Mouse (Mus musculus): Measurements from ENCODE around the gene Gcm1. TPM values are rescaled to one million over a fixed set of nuclear protein-coding genes. Genes with fewer than 3 reads are reported as not detected.

Gene Gcm1
- not detected in 2 replicates for polyA plus RNA-seq (2012; ENCODE audit: insufficient read depth, insufficient read length, low replicate concordance, missing spikeins)

DNA sequence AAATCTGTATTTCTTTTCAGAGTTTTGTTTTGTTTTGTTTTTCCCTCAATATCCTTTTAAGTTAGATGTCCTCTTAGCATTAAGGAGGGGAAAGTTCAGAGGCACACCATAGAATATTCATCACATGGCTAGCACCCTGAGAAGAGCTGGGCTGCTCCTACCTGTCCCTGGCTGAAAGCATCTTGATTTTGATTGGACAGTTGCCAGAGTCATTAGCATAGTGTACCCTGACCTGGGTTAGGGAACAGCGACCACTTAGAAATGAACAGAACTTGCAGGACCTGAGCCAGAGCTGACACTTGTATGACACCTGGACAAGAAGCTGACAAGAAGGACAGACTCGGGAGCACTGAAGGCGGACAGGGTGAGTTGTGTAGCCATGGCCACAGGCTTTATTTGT is at the start of gene Gcm1:
Gene Gcm1, plus strand, starts transcription at position 248 of the 400 bp plus-strand sequence.
- Histone ChIP-seq H3K4me3 (ENCODE audit: insufficient read depth, low read depth, low read length) (no peak within 1 kb of the TSS), H3K4me1 (ENCODE audit: control insufficient read depth, insufficient read depth, low read length) (no peaks in the 10 kb centered on the region), H3K27ac (ENCODE audit: insufficient read depth, low read depth, low read length) (no peak within 1 kb of the TSS)
- TF ChIP-seq CTCF (IDR thresholded peaks at IDR 0.05; ENCODE audit: insufficient read depth, low read depth, low read length), result no peak
- no peak for TF ChIP-seq POLR2A (IDR thresholded peaks at IDR 0.05; ENCODE audit: insufficient read depth, low read depth, low read length)
- WGBS, result 75% methylated on average over 3 of the region's 3 CpGs

DNA sequence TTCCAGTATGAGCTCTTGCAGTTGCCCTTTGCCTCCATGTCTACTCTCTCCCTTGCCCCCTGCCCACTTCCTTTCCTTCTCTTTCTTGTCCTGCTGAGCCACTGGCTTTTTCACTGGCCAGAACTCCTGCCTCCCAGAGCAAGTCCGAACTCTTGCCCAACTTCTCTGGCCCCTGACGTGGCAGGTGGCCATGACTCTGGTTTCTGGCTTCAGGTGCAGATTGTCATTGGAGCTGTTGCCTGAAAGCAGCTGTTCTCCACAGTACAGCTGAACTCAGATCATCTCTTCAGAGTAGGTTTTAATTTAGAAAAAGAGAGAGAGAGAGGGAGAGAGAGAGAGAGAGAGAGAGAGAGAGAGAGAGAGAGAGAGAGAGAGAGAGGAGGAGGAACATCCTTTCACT is 48.4 kb upstream of the Gcm1 start:
- peaks cover 6% of the 10 kb centered on the region for H3K4me1 ChIP-seq (ENCODE audit: control insufficient read depth, insufficient read depth, low read length)
- no peak overlapping the region for H3K27ac ChIP-seq (ENCODE audit: insufficient read depth, low read depth, low read length)
- no peak overlapping the region for H3K4me3 ChIP-seq (ENCODE audit: insufficient read depth, low read depth, low read length)
- 90% methylated on average over 2 of the region's 2 CpGs for WGBS
- no peak for TF ChIP-seq POLR2A (IDR thresholded peaks at IDR 0.05; ENCODE audit: insufficient read depth, low read depth, low read length)
- no peak for TF ChIP-seq CTCF (IDR thresholded peaks at IDR 0.05; ENCODE audit: insufficient read depth, low read depth, low read length)

DNA sequence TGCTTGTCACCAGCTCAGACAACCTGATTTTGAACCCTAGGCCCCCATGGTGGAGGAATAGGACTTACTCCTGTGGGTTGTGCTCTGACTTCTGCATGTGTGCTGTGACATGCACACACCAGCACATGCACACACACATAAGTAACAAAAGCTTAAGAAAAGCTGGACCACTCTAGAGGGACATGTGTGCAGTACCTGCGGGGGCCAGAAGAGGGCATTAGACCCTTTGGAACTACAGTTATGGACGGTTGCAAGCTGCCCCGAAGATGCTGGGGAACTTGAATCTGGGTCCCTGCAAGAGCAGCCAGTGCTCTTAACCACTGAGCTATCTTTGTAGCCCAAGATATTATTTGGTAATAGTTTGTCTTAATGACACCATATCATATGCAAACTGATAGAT is 46.2 kb upstream of the Gcm1 start:
- TF ChIP-seq CTCF (IDR thresholded peaks at IDR 0.05; ENCODE audit: insufficient read depth, low read depth, low read length) (no peak), POLR2A (IDR thresholded peaks at IDR 0.05; ENCODE audit: insufficient read depth, low read depth, low read length) (no peak)
- no peak overlapping the region for H3K4me3 ChIP-seq (ENCODE audit: insufficient read depth, low read depth, low read length)
- 68% methylated on average over 3 of the region's 3 CpGs for WGBS
- peaks cover 6% of the 10 kb centered on the region for H3K4me1 ChIP-seq (ENCODE audit: control insufficient read depth, insufficient read depth, low read length)
- no peak overlapping the region for H3K27ac ChIP-seq (ENCODE audit: insufficient read depth, low read depth, low read length)

DNA sequence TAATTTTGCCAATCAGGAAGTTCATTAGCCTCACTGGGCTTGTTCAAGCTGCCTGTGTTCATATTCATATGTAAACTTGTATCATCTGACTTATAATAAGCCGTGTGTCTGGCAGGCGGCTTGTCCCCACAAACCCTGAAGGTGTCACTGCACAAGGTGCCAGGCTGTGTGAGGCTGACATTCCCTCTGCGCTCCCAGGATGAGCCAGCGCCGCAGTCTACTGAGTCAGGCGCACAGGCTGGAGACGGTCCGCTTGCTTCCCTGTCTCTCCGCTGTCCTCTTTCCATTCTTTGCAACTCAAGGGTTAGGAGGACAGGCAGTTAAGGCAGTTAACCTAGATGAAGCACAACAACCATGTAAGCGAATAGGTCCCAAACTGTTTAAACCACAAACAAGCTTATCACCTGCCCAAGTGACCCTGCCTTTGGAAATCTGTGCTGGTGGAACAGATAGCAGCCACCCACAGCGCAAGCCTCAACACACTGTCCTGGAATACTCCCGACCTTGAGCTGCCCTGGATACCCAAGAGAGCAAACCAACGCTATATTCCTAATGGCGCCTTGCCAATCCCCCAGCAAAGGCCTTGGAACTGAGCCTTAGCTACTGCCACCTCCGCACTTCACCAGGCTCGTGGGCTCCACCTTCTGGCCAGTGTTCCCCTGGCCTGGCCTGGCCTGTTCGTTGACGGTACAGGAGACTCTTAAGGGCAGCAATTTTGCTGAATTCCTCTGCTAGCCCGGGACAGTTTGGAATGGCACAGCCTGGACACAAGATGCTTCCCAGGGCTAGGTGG is 45.3 kb upstream of the Gcm1 start:
- Histone ChIP-seq H3K27ac (ENCODE audit: insufficient read depth, low read depth, low read length) (no peak overlapping the region), H3K4me1 (ENCODE audit: control insufficient read depth, insufficient read depth, low read length) (peaks cover 6% of the 10 kb centered on the region), H3K4me3 (ENCODE audit: insufficient read depth, low read depth, low read length) (no peak overlapping the region)
- 52% methylated on average over 19 of the region's 19 CpGs for WGBS
- TF ChIP-seq POLR2A (IDR thresholded peaks at IDR 0.05; ENCODE audit: insufficient read depth, low read depth, low read length) (no peak), CTCF (IDR thresholded peaks at IDR 0.05; ENCODE audit: insufficient read depth, low read depth, low read length) (peak; percentile 77)

DNA sequence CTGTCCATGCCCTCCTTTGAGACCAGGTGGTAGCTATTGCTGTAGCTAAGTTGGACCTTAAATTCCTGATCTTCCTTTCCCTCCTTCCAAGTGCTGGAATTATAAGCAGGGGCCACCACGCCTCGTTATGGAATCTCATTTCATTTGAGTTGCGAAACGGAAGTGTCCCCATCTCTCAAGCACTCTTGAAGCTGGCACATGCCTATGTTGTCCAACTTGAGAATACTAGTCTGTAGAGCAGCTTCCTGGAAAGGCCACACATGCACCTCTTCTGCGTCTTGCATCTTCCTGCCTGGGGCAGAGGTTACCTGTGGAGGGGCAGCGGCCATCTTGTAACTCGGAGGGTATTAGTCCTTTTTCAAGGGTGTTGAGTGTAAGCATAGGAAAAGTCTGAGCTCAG is 42.3 kb upstream of the Gcm1 start:
- Histone ChIP-seq H3K27ac (ENCODE audit: insufficient read depth, low read depth, low read length) (no peak overlapping the region), H3K4me3 (ENCODE audit: insufficient read depth, low read depth, low read length) (no peak overlapping the region), H3K4me1 (ENCODE audit: control insufficient read depth, insufficient read depth, low read length) (peaks cover 6% of the 10 kb centered on the region)
- TF ChIP-seq POLR2A (IDR thresholded peaks at IDR 0.05; ENCODE audit: insufficient read depth, low read depth, low read length), result no peak
- TF ChIP-seq CTCF (IDR thresholded peaks at IDR 0.05; ENCODE audit: insufficient read depth, low read depth, low read length), result no peak
- 95% methylated on average over 7 of the region's 7 CpGs for WGBS

- Histone ChIP-seq H3K4me3 (ENCODE audit: insufficient read depth, low read depth, low read length) (no peak overlapping the region), H3K4me1 (ENCODE audit: control insufficient read depth, insufficient read depth, low read length) (peaks cover 6% of the 10 kb centered on the region), H3K27ac (ENCODE audit: insufficient read depth, low read depth, low read length) (no peak overlapping the region)
- TF ChIP-seq CTCF (IDR thresholded peaks at IDR 0.05; ENCODE audit: insufficient read depth, low read depth, low read length) (no peak), POLR2A (IDR thresholded peaks at IDR 0.05; ENCODE audit: insufficient read depth, low read depth, low read length) (no peak)
- WGBS, result 91% methylated on average over 5 of the region's 5 CpGs
Measured at GRCm38 (mm10) chr9:78010187-78010586, 41.5 kb upstream of the Gcm1 start.

- peaks cover 6% of the 10 kb centered on the region for H3K4me1 ChIP-seq (ENCODE audit: control insufficient read depth, insufficient read depth, low read length)
- TF ChIP-seq CTCF (IDR thresholded peaks at IDR 0.05; ENCODE audit: insufficient read depth, low read depth, low read length), result no peak
- TF ChIP-seq POLR2A (IDR thresholded peaks at IDR 0.05; ENCODE audit: insufficient read depth, low read depth, low read length), result no peak
- H3K4me3 ChIP-seq (ENCODE audit: insufficient read depth, low read depth, low read length), result no peak overlapping the region
- H3K27ac ChIP-seq (ENCODE audit: insufficient read depth, low read depth, low read length), result no peak overlapping the region
- WGBS, result 81% methylated on average over 10 of the region's 10 CpGs
Measured at GRCm38 (mm10) chr9:78010707-78011106, 41.0 kb upstream of the Gcm1 start.

GRCm38 (mm10) chr9:78012066-78012465 is 39.7 kb upstream of the Gcm1 start:
- Histone ChIP-seq H3K27ac (ENCODE audit: insufficient read depth, low read depth, low read length) (no peak overlapping the region), H3K4me3 (ENCODE audit: insufficient read depth, low read depth, low read length) (no peak overlapping the region), H3K4me1 (ENCODE audit: control insufficient read depth, insufficient read depth, low read length) (peaks cover 4% of the 10 kb centered on the region; the same call in 1 of the 2 replicates)
- TF ChIP-seq CTCF (IDR thresholded peaks at IDR 0.05; ENCODE audit: insufficient read depth, low read depth, low read length) (no peak), POLR2A (IDR thresholded peaks at IDR 0.05; ENCODE audit: insufficient read depth, low read depth, low read length) (no peak)
- WGBS, result 82% methylated on average over 4 of the region's 4 CpGs

- no peak for TF ChIP-seq CTCF (IDR thresholded peaks at IDR 0.05; ENCODE audit: insufficient read depth, low read depth, low read length)
- TF ChIP-seq POLR2A (IDR thresholded peaks at IDR 0.05; ENCODE audit: insufficient read depth, low read depth, low read length), result no peak
- Histone ChIP-seq H3K27ac (ENCODE audit: insufficient read depth, low read depth, low read length) (no peak overlapping the region), H3K4me1 (ENCODE audit: control insufficient read depth, insufficient read depth, low read length) (peaks cover 4% of the 10 kb centered on the region; the same call in 1 of the 2 replicates), H3K4me3 (ENCODE audit: insufficient read depth, low read depth, low read length) (no peak overlapping the region)
- WGBS, result 96% methylated on average over 5 of the region's 5 CpGs
Measured at GRCm38 (mm10) chr9:78012681-78013080, 39.0 kb upstream of the Gcm1 start.

Measured in olfactory bulb, adult 2 months (tissue).